Mouse (Mus musculus) testis, adult 2 months (tissue): ENCODE measurements at regions not wholly inside any gene's neighbourhood (a gene's known extent, or its start where the extent isn't known, plus 50 kb on each side); places are given as distances from the start of the nearest gene placed in this dataset.

Source experiments
- H3K27ac ChIP-seq: fragments of 200-500 bp; 2 replicates; pipeline ENCODE4 v1.5.1; 2012; ENCODE audit warnings: low read depth, low read length; ENCODE audit not compliant: control insufficient read depth, insufficient read depth
- H3K27me3 ChIP-seq: fragments of 200-500 bp; 2 replicates; pipeline ENCODE4 v1.6.1; 2012; ENCODE audit warnings: mild to moderate bottlenecking, low read length, moderate library complexity; ENCODE audit not compliant: control insufficient read depth, insufficient read depth
- H3K36me3 ChIP-seq: fragments of 200-500 bp; 2 replicates; pipeline ENCODE4 v1.6.1; 2012; ENCODE audit warnings: mild to moderate bottlenecking, low read length; ENCODE audit not compliant: control insufficient read depth, insufficient read depth
- H3K4me1 ChIP-seq: fragments of 200-500 bp; 2 replicates; pipeline ENCODE4 v1.6.1; 2012; ENCODE audit warnings: low read length; ENCODE audit not compliant: control insufficient read depth, insufficient read depth
- H3K4me3 ChIP-seq: fragments of 200-500 bp; 2 replicates; pipeline ENCODE4 v1.5.1; 2012; ENCODE audit warnings: low read depth, mild to moderate bottlenecking, low read length, moderate library complexity, mixed read lengths; ENCODE audit not compliant: control insufficient read depth
- CTCF ChIP-seq: fragments of 200-500 bp; IDR thresholded peaks from 2 replicates; pipeline ENCODE4 v1.5.1; 2012; ENCODE audit warnings: low read depth, mild to moderate bottlenecking, inconsistent platforms, low read length, moderate library complexity; ENCODE audit not compliant: control insufficient read depth, insufficient read depth, insufficient replicate concordance
- POLR2A ChIP-seq: fragments of 200-500 bp; IDR thresholded peaks from 2 replicates; pipeline ENCODE4 v1.6.1; 2012; ENCODE audit warnings: low read depth, mild to moderate bottlenecking, inconsistent platforms, low read length, moderate library complexity; ENCODE audit not compliant: control insufficient read depth

GRCm38 (mm10) chr17:82731561-82731960 lies 483.5 kb upstream of the Pkdcc start:
- no peaks in the 10 kb centered on the region for H3K27me3 ChIP-seq
- no peaks in the 10 kb centered on the region for H3K36me3 ChIP-seq
- H3K4me1 ChIP-seq, result no peaks in the 10 kb centered on the region
- H3K27ac ChIP-seq, result no peak overlapping the region
- TF ChIP-seq POLR2A (no peak), CTCF (no peak)
- no peak overlapping the region for H3K4me3 ChIP-seq

GRCm38 (mm10) chr17:82742445-82742844 lies 472.6 kb upstream of the Pkdcc start:
- Histone ChIP-seq H3K36me3 (no peaks in the 10 kb centered on the region), H3K4me3 (no peak overlapping the region), H3K27ac (no peak overlapping the region), H3K4me1 (no peaks in the 10 kb centered on the region), H3K27me3 (no peaks in the 10 kb centered on the region)
- TF ChIP-seq POLR2A, result no peak
- no peak for TF ChIP-seq CTCF

- no peak for TF ChIP-seq CTCF
- TF ChIP-seq POLR2A, result no peak
- Histone ChIP-seq H3K36me3 (no peaks in the 10 kb centered on the region), H3K27ac (no peak overlapping the region), H3K4me1 (no peaks in the 10 kb centered on the region), H3K27me3 (no peaks in the 10 kb centered on the region), H3K4me3 (no peak overlapping the region)
Measured at GRCm38 (mm10) chr17:82757400-82757799, 457.7 kb upstream of the Pkdcc start.

GRCm38 (mm10) chr17:82779096-82779495 lies 436.0 kb upstream of the Pkdcc start:
- Histone ChIP-seq H3K4me1 (no peaks in the 10 kb centered on the region), H3K27me3 (no peaks in the 10 kb centered on the region), H3K36me3 (no peaks in the 10 kb centered on the region), H3K4me3 (no peak overlapping the region), H3K27ac (no peak overlapping the region)
- TF ChIP-seq POLR2A (no peak), CTCF (no peak)

DNA sequence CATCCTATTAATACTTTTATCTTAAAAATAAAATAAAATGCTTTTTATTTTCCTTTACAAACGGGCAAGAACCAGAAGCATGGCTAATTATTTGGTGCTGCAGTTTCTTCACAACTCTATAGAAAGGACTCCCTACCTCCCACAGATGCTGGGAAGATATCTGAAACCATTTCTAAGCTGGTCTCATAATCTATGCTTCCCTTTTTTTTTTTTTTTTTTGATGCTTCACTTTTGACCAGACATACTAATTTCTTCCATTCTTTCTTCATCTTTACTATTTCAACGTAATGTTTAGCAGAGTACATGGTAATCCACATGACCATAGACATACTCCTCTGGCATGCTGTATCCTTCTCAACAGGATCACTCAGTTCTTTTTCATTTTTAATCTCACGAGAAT lies 393.0 kb upstream of the Pkdcc start:
- TF ChIP-seq CTCF (no peak), POLR2A (no peak)
- Histone ChIP-seq H3K4me1 (no peaks in the 10 kb centered on the region), H3K27me3 (no peaks in the 10 kb centered on the region), H3K36me3 (no peaks in the 10 kb centered on the region), H3K27ac (no peak overlapping the region), H3K4me3 (no peak overlapping the region)

DNA sequence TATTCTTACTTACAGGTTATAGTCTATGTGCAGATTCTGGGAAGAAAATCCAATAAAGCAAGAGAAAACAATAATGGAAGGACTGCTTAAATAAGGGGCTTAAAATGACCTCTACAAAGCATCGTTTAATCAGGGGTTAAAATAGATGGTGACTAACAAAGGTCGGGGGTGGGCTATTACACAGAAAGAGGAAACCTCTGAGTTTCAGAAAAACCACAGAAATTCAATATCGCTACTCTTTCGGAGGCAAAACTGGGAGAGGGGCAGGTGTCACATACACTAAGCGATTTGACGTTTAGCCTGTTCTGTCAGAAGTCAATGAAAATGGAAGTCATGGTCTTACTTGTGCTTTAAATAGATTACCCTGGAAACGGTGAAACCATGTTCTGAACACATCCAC lies 391.0 kb upstream of the Pkdcc start:
- no peak overlapping the region for H3K4me3 ChIP-seq
- no peaks in the 10 kb centered on the region for H3K36me3 ChIP-seq
- peaks cover 3% of the 10 kb centered on the region; the same call in 1 of the 2 replicates for H3K4me1 ChIP-seq
- no peak for TF ChIP-seq CTCF
- no peak for TF ChIP-seq POLR2A
- no peak overlapping the region for H3K27ac ChIP-seq
- no peaks in the 10 kb centered on the region for H3K27me3 ChIP-seq

GRCm38 (mm10) chr17:82824619-82825018 lies 390.5 kb upstream of the Pkdcc start:
- H3K36me3 ChIP-seq, result no peaks in the 10 kb centered on the region
- no peak for TF ChIP-seq POLR2A
- no peak for TF ChIP-seq CTCF

DNA sequence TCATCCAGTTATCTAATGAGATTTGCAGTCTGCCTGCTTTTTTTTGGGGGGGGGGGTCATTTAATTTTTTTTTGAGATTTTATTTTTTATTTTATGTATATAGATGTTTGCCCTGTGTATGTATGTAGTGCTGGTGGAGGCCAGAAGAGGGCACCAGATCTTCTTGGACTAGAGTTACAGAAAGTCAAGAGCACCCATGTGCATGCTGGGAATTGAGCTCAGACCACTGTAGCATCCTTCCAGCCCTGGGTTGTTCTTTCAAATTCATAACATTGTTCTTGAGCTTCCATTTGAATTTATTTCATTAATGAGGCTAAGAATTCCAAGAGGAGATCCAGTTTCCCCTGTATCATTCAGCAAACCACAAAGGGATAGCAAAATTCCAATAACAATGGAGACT lies 387.9 kb upstream of the Pkdcc start:
- no peaks in the 10 kb centered on the region for H3K27me3 ChIP-seq

More at GRCm38 (mm10) chr17:82824619-82825018, 390.5 kb upstream of the Pkdcc start:
- Histone ChIP-seq H3K27ac (no peak overlapping the region), H3K27me3 (no peaks in the 10 kb centered on the region), H3K4me3 (no peak overlapping the region), H3K4me1 (peaks cover 3% of the 10 kb centered on the region; the same call in 1 of the 2 replicates)

More for the DNA sequence above, 387.9 kb upstream of the Pkdcc start:
- Histone ChIP-seq H3K27ac (no peak overlapping the region), H3K4me1 (peaks cover 3% of the 10 kb centered on the region; the same call in 1 of the 2 replicates), H3K4me3 (no peak overlapping the region), H3K36me3 (no peaks in the 10 kb centered on the region)
- TF ChIP-seq POLR2A (no peak), CTCF (no peak)
